Comparison of ENCODE assay signal across 7 mouse cellular contexts in genomic region chr8:121832061-121832460, GRCm38 (mm10). TPM values are rescaled to one million over a fixed set of nuclear protein-coding genes. Genes with fewer than 3 reads are reported as not detected.
DNase-seq lines count a peak whose midpoint lies in the region; ATAC-seq lines count a peak whose summit lies in the region.

No protein-coding gene starts in this region.

- peak overlapping the region; percentile 49; the same call in 1 of the 2 replicates for H3K27ac ChIP-seq in heart, embryonic 10.5 days
- H3K27ac ChIP-seq in hindbrain, embryonic 15.5 days (replicated peaks): no peak overlapping the region

- peaks cover 19% of the 10 kb centered on the region for H3K4me1 ChIP-seq in heart, embryonic 10.5 days
- peaks cover 20% of the 10 kb centered on the region for H3K4me1 ChIP-seq in hindbrain, embryonic 15.5 days (replicated peaks)

- no peaks in the 10 kb centered on the region for H3K27me3 ChIP-seq in heart, embryonic 10.5 days (ENCODE audit: insufficient read depth, poor library complexity, severe bottlenecking)
- no peaks in the 10 kb centered on the region; the same call in 1 of the 2 replicates for H3K27me3 ChIP-seq in hindbrain, embryonic 15.5 days

- DNase-seq in heart, embryonic 10.5 days (ENCODE audit: low spot score): no peak
- no peak for DNase-seq in heart, adult 11 months
- DNase-seq in right cerebral cortex, postnatal 25 days: peak; percentile 1
- no peak for DNase-seq in right cerebral cortex, postnatal 36 days (ENCODE audit: low spot score in 2 of 2)
- no peak for DNase-seq in MN1 (ENCODE audit: low spot score)
- no peak for DNase-seq in gastrocnemius, postnatal 14 days

- H3K4me3 ChIP-seq in heart, embryonic 10.5 days: no peak overlapping the region
- no peak overlapping the region for H3K4me3 ChIP-seq in hindbrain, embryonic 15.5 days

- 0 out of 2 replicates have a peak overlapping the region, but pooled peaks have one; percentile 37 for H3K4me2 ChIP-seq in hindbrain, embryonic 15.5 days

- H3K9me3 ChIP-seq in heart, embryonic 10.5 days: no peaks in the 10 kb centered on the region
- H3K9me3 ChIP-seq in hindbrain, embryonic 15.5 days: no peaks in the 10 kb centered on the region

- WGBS in heart, embryonic 10.5 days: 71% methylated on average over 2 of the region's 2 CpGs
- 84% methylated on average over 2 of the region's 2 CpGs for WGBS in hindbrain, embryonic 15.5 days

- intact Hi-C loops in gastrocnemius, postnatal 14 days (cut with DNase I; ENCODE audit: low total_unique reads): no loop called here

- no peak overlapping the region for H3K9ac ChIP-seq in hindbrain, embryonic 15.5 days

- H3K36me3 ChIP-seq in heart, embryonic 10.5 days: no peaks in the 10 kb centered on the region
- no peaks in the 10 kb centered on the region for H3K36me3 ChIP-seq in hindbrain, embryonic 15.5 days

- no peak for ATAC-seq in hindbrain, embryonic 15.5 days (ENCODE audit: low FRiP score, low read depth)

RNA-seq across cellular contexts. Expression of gene Klhdc4, which starts 2.7 kb away (rescaled TPM):
- 44.3 and 54.4 TPM in 2 replicates for polyA plus RNA-seq in heart, embryonic 10.5 days (2016; fragmentation: Nextera tagmentation; extraction: Ambion mirVana)
- polyA plus RNA-seq in hindbrain, embryonic 15.5 days (2015; fragmentation: Nextera tagmentation; extraction: Ambion mirVana): 44.1 and 46.5 TPM in 2 replicates
- total RNA-seq in gastrocnemius, postnatal 14 days (2021): 1 to 10 TPM; 8.1 to 9.7 TPM
